Mouse (Mus musculus) monocyte, adult 2 months (primary cell): ENCODE data around the gene Ptgs2.

Experiments
- DNase-seq, 2 experiments: peaks; one replicate each; pipeline ENCODE4 v3.0.0; 2022; ENCODE audit warnings: low spot score in 2 of 2, low read depth in 1 of 2

Ptgs2 gene

DNA sequence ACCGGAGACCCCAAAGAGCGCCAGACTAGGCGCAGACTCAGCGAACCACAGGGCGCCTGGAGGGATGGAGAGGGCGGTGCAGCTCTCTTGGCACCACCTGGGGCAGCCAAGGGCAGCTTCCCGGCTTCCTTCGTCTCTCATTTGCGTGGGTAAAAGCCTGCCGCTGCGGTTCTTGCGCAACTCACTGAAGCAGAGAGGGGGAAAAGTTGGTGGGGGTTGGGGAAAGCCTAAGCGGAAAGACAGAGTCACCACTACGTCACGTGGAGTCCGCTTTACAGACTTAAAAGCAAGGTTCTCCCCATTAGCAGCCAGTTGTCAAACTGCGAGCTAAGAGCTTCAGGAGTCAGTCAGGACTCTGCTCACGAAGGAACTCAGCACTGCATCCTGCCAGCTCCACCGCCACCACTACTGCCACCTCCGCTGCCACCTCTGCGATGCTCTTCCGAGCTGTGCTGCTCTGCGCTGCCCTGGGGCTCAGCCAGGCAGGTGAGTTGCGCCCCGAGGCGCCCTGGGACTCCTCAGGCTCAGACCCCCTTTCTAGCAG, at the start of gene Ptgs2:
TSS of gene Ptgs2 (plus strand) at position 242 of the 544 bp plus-strand sequence.
- DNase-seq = peak; percentile 13 to 33

DNA sequence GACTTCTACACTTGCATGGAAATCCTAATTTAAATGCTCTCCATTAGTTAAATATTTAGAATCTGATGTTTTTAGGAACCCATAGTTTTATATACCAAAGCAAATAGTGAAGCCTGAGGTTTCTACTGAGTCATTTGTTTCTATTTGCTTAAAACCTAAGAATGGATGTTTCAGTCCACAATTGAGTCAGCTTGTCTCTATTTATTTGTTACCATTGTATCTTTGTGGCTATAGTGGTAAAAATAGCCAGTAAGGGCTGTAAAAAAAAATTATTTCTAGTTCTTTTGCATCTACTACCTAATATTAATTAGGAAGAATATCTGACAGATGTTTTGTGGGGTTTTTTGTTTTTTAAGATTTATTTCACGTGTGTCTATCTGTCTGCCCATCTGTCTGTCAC, 49.6 kb upstream of the Ptgs2 start:
- DNase-seq = no peak

DNA sequence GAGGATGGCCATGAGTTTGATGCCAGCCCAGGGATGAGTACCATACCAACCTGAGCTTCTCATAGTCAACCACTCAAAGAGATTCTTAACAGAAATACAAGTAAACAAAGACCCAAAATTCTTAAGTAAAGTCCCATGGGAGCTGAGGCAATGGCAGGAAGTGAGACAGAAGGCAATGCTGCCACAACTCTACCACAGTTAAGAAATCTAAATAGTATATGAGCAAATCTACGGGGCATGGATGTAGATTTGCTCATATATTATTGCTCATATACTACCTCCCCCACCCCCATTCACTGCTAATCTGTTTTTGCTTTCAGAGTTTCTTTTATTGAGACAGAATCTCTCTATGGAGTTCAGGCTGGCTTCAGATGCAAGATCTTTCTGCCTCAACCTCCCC, 34.1 kb upstream of the Ptgs2 start:
- no peak for DNase-seq

- no peak for DNase-seq
These were observed 27.0 kb upstream of the Ptgs2 start for GRCm38 (mm10) chr1:150072880-150073279.

GRCm38 (mm10) chr1:150074609-150075008, 25.2 kb upstream of the Ptgs2 start:
- no peak for DNase-seq

GRCm38 (mm10) chr1:150089040-150089692, 10.7 kb upstream of the Ptgs2 start:
- DNase-seq = no peak

DNA sequence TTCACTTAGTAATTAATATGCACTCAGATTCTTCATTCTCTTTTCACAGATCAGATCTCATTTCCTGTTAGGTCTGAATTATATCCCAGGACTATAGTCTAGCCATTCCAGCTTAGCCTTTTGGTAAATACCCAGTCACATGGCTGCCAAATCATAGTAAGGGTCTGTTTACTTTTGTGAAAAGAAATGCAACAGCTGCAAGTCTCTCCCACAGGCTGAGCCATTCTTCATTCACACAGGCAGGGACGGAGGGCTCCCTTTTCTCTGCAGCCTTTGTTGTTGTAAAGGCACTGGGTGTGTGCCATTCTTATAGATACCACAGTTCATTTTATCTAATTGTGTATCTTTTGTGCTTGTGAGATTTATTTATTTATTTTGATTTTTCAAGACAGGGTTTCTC, 9.6 kb upstream of the Ptgs2 start:
- DNase-seq = no peak

DNA sequence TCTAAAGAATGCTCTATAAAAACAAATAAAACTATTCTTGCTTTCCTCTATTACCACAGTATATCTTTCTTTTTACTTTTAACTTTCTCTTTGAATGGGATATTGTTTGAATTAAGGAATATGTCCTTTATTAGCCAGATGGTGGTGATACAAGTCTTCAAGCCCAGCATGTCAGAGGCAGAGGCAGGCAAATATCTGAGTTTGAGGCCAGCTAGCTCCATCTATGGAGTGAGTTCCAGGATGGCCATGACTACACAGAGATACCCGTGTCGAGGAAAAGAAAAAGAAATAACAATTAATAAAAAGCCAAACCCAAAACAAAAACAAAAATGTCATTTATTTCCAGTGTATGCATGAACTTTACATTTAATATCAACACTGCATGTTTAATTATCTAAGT, 2.8 kb upstream of the Ptgs2 start:
- DNase-seq = no peak

- DNase-seq = no peak
These were observed 2.1 kb upstream of the Ptgs2 start for GRCm38 (mm10) chr1:150097721-150098120.

DNA sequence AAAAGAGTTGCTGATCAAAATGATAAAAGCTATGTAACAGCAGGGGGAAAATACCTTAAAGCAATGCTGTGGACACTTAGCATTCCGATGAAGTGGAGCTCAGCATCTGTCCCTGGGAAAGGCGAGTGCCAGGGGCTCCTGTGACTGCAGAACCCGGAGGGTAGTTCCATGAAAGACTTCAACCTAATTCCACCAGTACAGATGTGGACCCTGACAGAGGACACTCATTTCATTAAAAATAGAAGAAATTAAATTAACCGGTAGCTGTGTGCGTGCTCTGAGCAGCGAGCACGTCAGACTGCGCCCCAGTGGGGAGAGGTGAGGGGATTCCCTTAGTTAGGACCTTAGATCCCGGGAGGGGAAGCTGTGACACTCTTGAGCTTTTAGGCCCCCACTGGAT, 457 bp upstream of the Ptgs2 start:
- DNase-seq = no peak

GRCm38 (mm10) chr1:150104228-150104720, 4.4 kb downstream of the Ptgs2 start:
- DNase-seq = no peak

DNA sequence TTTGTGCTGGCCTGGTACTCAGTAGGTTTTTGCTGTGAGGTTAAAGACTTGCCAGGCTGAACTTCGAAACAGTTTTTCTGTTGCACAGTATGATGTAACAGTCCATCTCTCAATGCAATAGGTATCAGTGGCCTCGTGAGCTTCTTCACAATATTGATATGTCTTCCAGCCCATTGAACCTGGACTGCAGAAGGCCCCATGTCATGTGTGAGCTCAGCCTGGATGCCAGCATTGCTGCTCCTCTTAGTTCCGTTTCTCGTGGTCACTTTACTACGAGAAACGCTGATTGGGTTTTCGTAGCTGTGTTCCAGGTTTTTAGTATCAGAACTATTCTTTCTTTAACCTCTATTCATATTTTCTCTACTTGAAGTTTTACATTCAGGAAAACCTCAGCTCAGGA, 6.9 kb downstream of the Ptgs2 start:
- no peak for DNase-seq

- DNase-seq = no peak
These were observed 9.8 kb downstream of the Ptgs2 start for GRCm38 (mm10) chr1:150109591-150109990.

GRCm38 (mm10) chr1:150115352-150115751, 15.5 kb downstream of the Ptgs2 start:
- no peak for DNase-seq

- no peak for DNase-seq
These were observed 18.5 kb downstream of the Ptgs2 start for GRCm38 (mm10) chr1:150118352-150118751.

GRCm38 (mm10) chr1:150125568-150125967, 25.7 kb downstream of the Ptgs2 start:
- no peak for DNase-seq

DNA sequence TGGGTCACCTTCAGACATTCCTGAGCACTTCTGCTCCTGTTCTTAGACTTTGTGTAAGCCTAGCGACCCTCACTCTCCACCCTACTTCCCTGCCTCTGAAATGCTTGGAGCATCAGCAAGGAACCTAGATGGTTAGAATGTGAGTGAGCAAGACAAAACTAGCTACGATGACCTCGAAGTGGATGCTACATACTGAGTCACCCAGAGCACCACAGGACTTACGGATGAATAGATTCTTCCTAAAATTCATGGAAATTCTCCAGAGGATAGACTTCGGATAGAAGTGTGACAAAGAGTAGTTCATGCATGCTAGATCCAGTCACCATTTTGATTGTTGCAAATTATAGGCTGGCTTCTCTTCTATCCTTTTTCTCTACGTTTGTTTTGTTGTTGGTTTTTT, 30.2 kb downstream of the Ptgs2 start:
- no peak for DNase-seq

GRCm38 (mm10) chr1:150130586-150131275, 30.9 kb downstream of the Ptgs2 start:
- no peak for DNase-seq

- no peak for DNase-seq
These were observed 35.5 kb downstream of the Ptgs2 start for GRCm38 (mm10) chr1:150135350-150135749.

DNA sequence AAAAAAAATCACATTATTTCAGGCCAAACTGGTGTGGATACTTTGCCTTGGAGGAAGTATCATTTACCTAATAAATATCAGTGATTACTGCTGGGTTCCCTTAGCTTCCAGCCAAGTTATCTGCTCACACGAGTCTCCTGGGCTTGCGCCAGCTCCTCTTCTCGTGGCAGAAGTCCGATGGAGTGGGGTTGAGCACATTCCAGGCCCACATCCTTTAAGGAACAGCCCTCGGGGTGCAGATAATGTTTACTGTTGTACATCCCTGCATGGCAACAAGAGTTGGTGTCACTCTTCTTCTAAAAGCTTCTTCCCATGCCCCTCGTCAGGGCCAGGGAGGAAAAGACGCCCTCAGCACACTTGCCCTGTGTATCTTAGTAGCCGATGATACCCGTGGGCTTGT, 39.9 kb downstream of the Ptgs2 start:
- DNase-seq = no peak

DNA sequence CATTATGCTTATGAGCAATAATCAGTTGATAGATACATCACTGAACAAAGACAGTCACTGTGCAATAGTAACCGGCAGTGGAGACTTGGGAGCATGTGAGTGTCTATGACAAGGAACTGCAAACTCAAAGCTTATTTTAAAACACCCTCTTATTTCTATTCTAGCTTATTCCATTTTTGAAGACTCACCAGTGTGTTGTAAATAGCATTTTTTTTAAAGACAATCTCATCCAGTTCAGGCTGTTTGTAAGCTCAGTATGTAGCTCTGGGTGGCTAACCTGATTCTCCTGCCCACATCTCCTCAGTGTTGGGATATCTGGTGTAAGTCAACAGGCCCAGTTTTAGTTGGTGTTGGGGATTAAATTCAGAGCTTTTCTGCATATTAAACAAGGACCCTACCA, 42.1 kb downstream of the Ptgs2 start:
- no peak for DNase-seq

DNA sequence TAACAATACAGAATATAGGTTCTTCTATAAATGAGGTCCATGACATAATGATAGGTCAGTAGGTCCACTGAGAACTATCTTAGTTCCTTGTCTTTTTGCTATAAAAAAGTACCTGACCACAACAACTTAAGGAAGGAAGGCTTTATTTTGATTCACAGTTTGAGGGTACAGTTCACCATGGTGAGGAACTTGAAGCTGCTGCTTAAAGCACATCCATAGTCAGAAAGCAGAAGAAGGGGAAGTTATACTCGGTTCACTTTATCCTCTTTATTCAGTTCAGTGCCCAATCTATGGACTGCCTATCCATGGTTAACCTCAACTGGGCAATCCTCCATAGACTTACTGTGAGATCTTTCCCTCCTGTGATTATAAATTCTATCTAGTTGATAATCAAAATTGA, 43.7 kb downstream of the Ptgs2 start:
- DNase-seq = no peak

- DNase-seq = no peak
These were observed 45.2 kb downstream of the Ptgs2 start for GRCm38 (mm10) chr1:150145049-150145448.
